Mouse (Mus musculus) MEL (cell line): Measurements from ENCODE around the gene Ttll11.

Experiments used
- E2F4 ChIP-seq: IDR thresholded peaks from 2 replicates; pipeline ENCODE4 v1.6.1; 2011; ENCODE audit warnings: low read depth, low read length, improper control_type of control experiment, borderline replicate concordance
- POLR2AphosphoS2 ChIP-seq: IDR thresholded peaks from 2 replicates; pipeline ENCODE4 v1.6.1; 2011; ENCODE audit warnings: low read length, improper control_type of control experiment

DNA sequence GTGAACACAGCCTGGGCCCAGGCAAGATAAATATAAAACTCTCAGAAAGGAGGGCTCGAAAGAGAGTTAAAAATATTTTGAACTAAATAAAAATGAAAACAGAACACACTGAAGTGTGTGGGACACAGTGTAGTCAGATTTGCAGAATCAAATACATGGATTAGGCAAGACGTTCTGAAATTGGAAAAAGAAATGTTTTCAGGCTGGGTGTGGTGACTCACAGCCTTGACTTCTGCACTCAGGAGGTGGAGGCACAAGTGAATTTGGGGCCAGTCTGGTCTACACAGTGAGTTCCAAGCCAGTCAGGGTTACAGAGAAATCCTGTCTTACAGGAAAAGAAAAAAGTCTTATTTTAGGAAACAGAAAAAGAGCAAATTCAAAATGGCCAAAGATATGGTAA lies 209.2 kb downstream of the Ttll11 start:
- no peak for TF ChIP-seq POLR2AphosphoS2
- TF ChIP-seq E2F4: no peak
